ENCODE assay signal across 16 mouse cellular contexts in the genomic region with DNA sequence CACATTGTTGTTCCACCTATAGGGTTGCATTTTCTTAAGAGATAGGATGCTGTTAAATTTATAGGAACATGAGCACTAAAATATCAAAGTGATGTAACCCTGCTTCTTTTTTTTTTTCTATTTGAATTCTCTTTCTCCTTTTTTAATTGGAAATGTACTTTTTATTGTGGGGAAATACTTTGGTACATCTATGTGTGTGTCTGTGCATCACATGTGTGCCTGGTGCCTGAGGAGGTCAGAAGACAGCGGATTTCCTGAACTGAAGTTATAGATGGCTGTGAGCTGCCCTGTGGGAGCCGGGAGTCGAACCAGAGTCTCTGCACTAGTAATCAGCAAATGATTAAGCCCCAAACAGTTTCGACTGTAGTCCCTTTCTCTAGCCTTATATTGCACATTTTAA.
"Had no signal": no experiment of that assay in that cellular context is flagged by ENCODE, and none has a peak within 500 bp of the region (broad histone marks: within the 10 kb centered on the region; RNA-seq: fewer than 3 reads in every experiment).

No protein-coding gene starts in this region.

- H3K9ac ChIP-seq: neural tube, embryonic 13.5 days; neural tube, embryonic 15.5 days; stomach, embryonic 15.5 days had no signal

- H3K4me2 ChIP-seq: neural tube, embryonic 13.5 days; neural tube, embryonic 15.5 days; stomach, embryonic 15.5 days had no signal

- H3K4me3 ChIP-seq: neural tube, embryonic 13.5 days; neural tube, embryonic 15.5 days; stomach, embryonic 15.5 days had no signal

- H3K27ac ChIP-seq: neural tube, embryonic 13.5 days; neural tube, embryonic 15.5 days; stomach, embryonic 15.5 days; stomach, postnatal 0 days had no signal

- DNase-seq: retina, postnatal 1 day; right cerebral cortex, adult 18-20 months; right cerebral cortex, postnatal 14 days; right cerebral cortex, postnatal 25 days; right cerebral cortex, postnatal 4 days; spleen, adult 18-20 months; thymus, adult 18-20 months; thymus, adult 2 months; thymus, postnatal 14 days; thymus, postnatal 25 days; thymus, postnatal 36 days; thymus, postnatal 4 days had no signal

- H3K36me3 ChIP-seq: neural tube, embryonic 13.5 days; neural tube, embryonic 15.5 days; stomach, embryonic 15.5 days had no signal

- H3K9me3 ChIP-seq: neural tube, embryonic 13.5 days; neural tube, embryonic 15.5 days; stomach, embryonic 15.5 days had no signal

- H3K27me3 ChIP-seq: neural tube, embryonic 13.5 days; neural tube, embryonic 15.5 days; stomach, embryonic 15.5 days had no signal

- H3K4me1 ChIP-seq: neural tube, embryonic 13.5 days; neural tube, embryonic 15.5 days; stomach, embryonic 15.5 days had no signal
